Mouse (Mus musculus) neural tube, embryonic 13.5 days (tissue): ENCODE data around the gene Lhcgr. TPM values are rescaled to one million over a fixed set of nuclear protein-coding genes. Genes with fewer than 3 reads are reported as not detected.

Experiments
- ATAC-seq: fragments of 200-750 bp; cut with Nextera tagmentation; 2 replicates; pipeline ENCODE4 v1.8.0; 2017; ENCODE audit warnings: low read depth, mild to moderate bottlenecking, moderate TSS enrichment, moderate library complexity
- H3K27ac ChIP-seq: fragments of 300-500 bp; sonication (generic); replicated peaks from 2 replicates; pipeline ENCODE4 v1.5.1; 2015; ENCODE audit warnings: moderate library complexity, mild to moderate bottlenecking, inconsistent platforms
- H3K27me3 ChIP-seq: fragments of 300-500 bp; sonication (generic); 2 replicates; pipeline ENCODE4 v1.6.1; 2015; ENCODE audit warnings: mild to moderate bottlenecking, inconsistent platforms
- H3K36me3 ChIP-seq: fragments of 300-500 bp; sonication (generic); 2 replicates; pipeline ENCODE4 v1.6.1; 2015; ENCODE audit warnings: mild to moderate bottlenecking, inconsistent platforms
- H3K4me1 ChIP-seq: fragments of 300-500 bp; sonication (generic); replicated peaks from 2 replicates; pipeline ENCODE4 v1.6.1; 2015; ENCODE audit warnings: inconsistent platforms
- H3K4me2 ChIP-seq: fragments of 300-500 bp; sonication (generic); 2 replicates; pipeline ENCODE4 v1.6.1; 2015; ENCODE audit warnings: inconsistent platforms, mild to moderate bottlenecking, moderate library complexity
- H3K4me3 ChIP-seq: fragments of 300-500 bp; sonication (generic); 2 replicates; pipeline ENCODE4 v1.5.1; 2015; ENCODE audit warnings: mild to moderate bottlenecking, inconsistent platforms
- H3K9ac ChIP-seq: fragments of 300-500 bp; sonication (generic); 2 replicates; pipeline ENCODE4 v1.6.1; 2015; ENCODE audit warnings: moderate library complexity, mild to moderate bottlenecking, inconsistent platforms
- H3K9me3 ChIP-seq: fragments of 300-500 bp; sonication (generic); 2 replicates; pipeline ENCODE4 v1.6.1; 2016; ENCODE audit warnings: inconsistent platforms
- WGBS: fragments of 180-500 bp; shearing (Covaris S2); methylation state at CpG from one replicate; pipeline ENCODE4 v1.1.7; 2015; 5-methylcytosine and 5-hydroxymethylcytosine counted together
- polyA plus RNA-seq: library from polyadenylated mRNA; unstranded; fragments of >200 nt; fragmentation: Nextera tagmentation; extraction: Ambion mirVana; gene quantifications from 2 replicates; pipeline ENCODE4 v1.2.1, GENCODE M21; 2015

The Lhcgr gene
- polyA plus RNA-seq, 1 experiment from 2014 or later: 1.5 TPM

DNA sequence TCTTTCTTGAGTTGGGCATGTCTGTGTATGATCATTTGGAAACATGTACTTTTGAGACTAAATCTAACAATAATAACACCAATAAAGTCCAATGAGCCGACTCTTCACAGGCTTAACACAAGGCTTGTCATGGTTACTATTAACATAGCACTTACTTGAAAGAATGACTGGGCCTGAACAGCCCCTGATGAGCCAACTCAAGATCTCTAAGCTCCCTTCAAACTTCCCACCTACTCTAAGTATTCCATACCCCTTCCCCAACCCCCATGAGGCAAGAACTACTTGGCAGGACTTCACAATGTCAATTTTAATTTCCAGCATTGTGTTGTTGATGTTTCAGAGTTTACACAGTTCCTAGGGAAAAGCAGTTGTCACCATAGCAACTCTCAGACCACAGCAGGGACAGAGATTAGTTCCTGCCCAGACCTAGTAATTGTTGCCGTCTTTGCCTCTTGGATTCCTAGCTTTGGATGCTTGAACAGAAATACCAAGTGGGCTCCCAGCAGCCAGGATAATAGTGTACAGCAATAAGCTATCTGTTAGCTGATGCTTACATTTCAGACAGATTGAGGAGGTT is 22.4 kb downstream of the Lhcgr start:
- Histone ChIP-seq H3K27ac (peak overlapping the region; percentile 23; the same call in 1 of the 2 replicates), H3K9me3 (no peaks in the 10 kb centered on the region), H3K4me2 (no peak overlapping the region), H3K9ac (no peak overlapping the region; the same call in 1 of the 2 replicates), H3K4me3 (no peak overlapping the region), H3K4me1 (peaks cover 19% of the 10 kb centered on the region), H3K27me3 (no peaks in the 10 kb centered on the region), H3K36me3 (no peaks in the 10 kb centered on the region)
- 49% methylated on average over 2 of the region's 2 CpGs for WGBS
- ATAC-seq: no peak

- Histone ChIP-seq H3K4me1 (peaks cover 23% of the 10 kb centered on the region), H3K9ac (no peak overlapping the region), H3K9me3 (no peaks in the 10 kb centered on the region), H3K27me3 (no peaks in the 10 kb centered on the region), H3K4me2 (no peak overlapping the region), H3K36me3 (no peaks in the 10 kb centered on the region), H3K27ac (no peak overlapping the region), H3K4me3 (no peak overlapping the region)
- 89% methylated on average over 6 of the region's 6 CpGs for WGBS
- no peak for ATAC-seq
These were observed 24.9 kb downstream of the Lhcgr start for GRCm38 (mm10) chr17:88766857-88767256.

DNA sequence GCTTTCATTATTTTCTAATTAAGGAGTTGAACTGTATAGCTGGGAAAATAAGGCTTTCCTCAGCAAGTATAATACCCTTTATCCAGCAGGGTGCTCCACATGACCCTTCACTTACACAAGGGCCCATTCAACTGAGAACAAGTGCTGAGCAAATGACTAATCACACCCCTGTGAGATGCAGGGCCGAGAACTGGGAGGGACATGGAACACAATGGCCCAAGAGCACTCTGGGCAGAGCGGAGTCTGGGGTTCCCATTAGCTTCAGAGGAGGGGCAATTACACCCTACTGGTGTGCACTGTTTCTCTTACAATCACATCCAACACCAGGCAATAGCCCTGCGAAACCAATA is 27.7 kb downstream of the Lhcgr start:
- H3K9ac ChIP-seq: no peak overlapping the region
- ATAC-seq: peak; percentile 80
- no peaks in the 10 kb centered on the region for H3K36me3 ChIP-seq
- no peaks in the 10 kb centered on the region for H3K27me3 ChIP-seq
- H3K4me1 ChIP-seq: peaks cover 19% of the 10 kb centered on the region
- H3K27ac ChIP-seq: peak overlapping the region; percentile 39; the same call in 1 of the 2 replicates
- no peak overlapping the region for H3K4me3 ChIP-seq
- no peak overlapping the region for H3K4me2 ChIP-seq
- WGBS: 18% methylated on average over 3 of the region's 3 CpGs
- H3K9me3 ChIP-seq: no peaks in the 10 kb centered on the region

- H3K36me3 ChIP-seq: no peaks in the 10 kb centered on the region
These were observed 28.2 kb downstream of the Lhcgr start for GRCm38 (mm10) chr17:88763396-88764135.

DNA sequence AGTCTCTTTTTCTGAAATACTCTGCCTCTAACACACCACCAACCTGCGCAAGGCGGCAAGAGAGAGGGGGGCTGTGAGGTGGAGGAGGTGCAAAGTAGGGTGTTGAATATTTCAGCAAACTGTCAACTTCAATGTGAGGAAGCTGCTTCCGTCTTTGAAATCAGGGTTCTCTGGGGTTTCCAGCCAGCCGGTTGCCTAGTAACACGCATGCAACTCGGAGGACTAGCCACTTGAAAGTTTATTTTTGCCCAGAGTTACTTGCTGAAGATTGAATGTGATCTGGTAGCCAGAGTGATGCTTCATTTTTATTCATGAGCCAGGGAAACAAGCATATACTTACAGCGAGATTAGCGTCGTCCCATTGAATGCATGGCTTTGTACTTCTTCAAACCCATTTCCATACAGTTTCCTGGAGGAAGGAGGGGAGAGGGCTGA is 33.8 kb downstream of the Lhcgr start:
- H3K36me3 ChIP-seq: no peaks in the 10 kb centered on the region
- no peak overlapping the region for H3K9ac ChIP-seq
- H3K4me3 ChIP-seq: no peak overlapping the region
- peak; percentile 19; the same call in 1 of the 2 replicates for ATAC-seq
- 0 out of 2 replicates have a peak overlapping the region, but pooled peaks have one; percentile 52 for H3K27ac ChIP-seq
- no peaks in the 10 kb centered on the region for H3K27me3 ChIP-seq
- 10% methylated on average over 9 of the region's 9 CpGs for WGBS
- 0 out of 2 replicates have a peak overlapping the region, but pooled peaks have one; percentile 7 for H3K4me2 ChIP-seq
- peaks cover 56% of the 10 kb centered on the region for H3K4me1 ChIP-seq
- no peaks in the 10 kb centered on the region for H3K9me3 ChIP-seq

More at GRCm38 (mm10) chr17:88763396-88764135, 28.2 kb downstream of the Lhcgr start:
- Histone ChIP-seq H3K9me3 (no peaks in the 10 kb centered on the region), H3K4me1 (peaks cover 22% of the 10 kb centered on the region), H3K4me3 (no peak overlapping the region), H3K4me2 (no peak overlapping the region), H3K27ac (0 out of 2 replicates have a peak overlapping the region, but pooled peaks have one; percentile 14), H3K27me3 (no peaks in the 10 kb centered on the region), H3K9ac (no peak overlapping the region)
- ATAC-seq: peak; percentile 47; the same call in 1 of the 2 replicates
- 14% methylated on average over 5 of the region's 5 CpGs for WGBS

- H3K27ac ChIP-seq: no peak overlapping the region
- no peak overlapping the region for H3K4me3 ChIP-seq
- H3K4me1 ChIP-seq: peaks cover 63% of the 10 kb centered on the region
- H3K36me3 ChIP-seq: no peaks in the 10 kb centered on the region
- 77% methylated on average over 6 of the region's 6 CpGs for WGBS
- H3K9me3 ChIP-seq: no peaks in the 10 kb centered on the region
- H3K4me2 ChIP-seq: no peak overlapping the region
- no peaks in the 10 kb centered on the region for H3K27me3 ChIP-seq
- no peak overlapping the region for H3K9ac ChIP-seq
- no peak for ATAC-seq
These were observed 36.0 kb downstream of the Lhcgr start for GRCm38 (mm10) chr17:88755776-88756175.

- Histone ChIP-seq H3K9me3 (no peaks in the 10 kb centered on the region), H3K9ac (no peak overlapping the region), H3K36me3 (no peaks in the 10 kb centered on the region), H3K4me2 (peak overlapping the region; percentile 45), H3K27ac (peak overlapping the region; percentile 70), H3K4me3 (peak overlapping the region; percentile 5; the same call in 1 of the 2 replicates), H3K4me1 (peaks cover 69% of the 10 kb centered on the region), H3K27me3 (no peaks in the 10 kb centered on the region)
- ATAC-seq: peak; percentile 20; the same call in 1 of the 2 replicates
- 29% methylated on average over 12 of the region's 12 CpGs for WGBS
These were observed 38.3 kb downstream of the Lhcgr start for GRCm38 (mm10) chr17:88753472-88753857.

GRCm38 (mm10) chr17:88752827-88753471 is 38.8 kb downstream of the Lhcgr start:
- Histone ChIP-seq H3K9me3 (no peaks in the 10 kb centered on the region), H3K4me2 (peak overlapping the region; percentile 45), H3K36me3 (no peaks in the 10 kb centered on the region), H3K4me1 (peaks cover 64% of the 10 kb centered on the region), H3K27ac (peak overlapping the region; percentile 70), H3K4me3 (peak overlapping the region; percentile 5; the same call in 1 of the 2 replicates), H3K27me3 (no peaks in the 10 kb centered on the region), H3K9ac (no peak overlapping the region)
- WGBS: 5% methylated on average over 17 of the region's 17 CpGs
- peak; percentile 73 for ATAC-seq

- no peak overlapping the region for H3K4me3 ChIP-seq
- no peaks in the 10 kb centered on the region for H3K27me3 ChIP-seq
- H3K9ac ChIP-seq: no peak overlapping the region
- no peak overlapping the region for H3K27ac ChIP-seq
- peaks cover 40% of the 10 kb centered on the region for H3K4me1 ChIP-seq
- ATAC-seq: no peak
- no peaks in the 10 kb centered on the region for H3K9me3 ChIP-seq
- H3K4me2 ChIP-seq: no peak overlapping the region
- no peaks in the 10 kb centered on the region for H3K36me3 ChIP-seq
- WGBS: 69% methylated on average over 8 of the region's 8 CpGs
These were observed 42.1 kb downstream of the Lhcgr start for GRCm38 (mm10) chr17:88749646-88750045.

DNA sequence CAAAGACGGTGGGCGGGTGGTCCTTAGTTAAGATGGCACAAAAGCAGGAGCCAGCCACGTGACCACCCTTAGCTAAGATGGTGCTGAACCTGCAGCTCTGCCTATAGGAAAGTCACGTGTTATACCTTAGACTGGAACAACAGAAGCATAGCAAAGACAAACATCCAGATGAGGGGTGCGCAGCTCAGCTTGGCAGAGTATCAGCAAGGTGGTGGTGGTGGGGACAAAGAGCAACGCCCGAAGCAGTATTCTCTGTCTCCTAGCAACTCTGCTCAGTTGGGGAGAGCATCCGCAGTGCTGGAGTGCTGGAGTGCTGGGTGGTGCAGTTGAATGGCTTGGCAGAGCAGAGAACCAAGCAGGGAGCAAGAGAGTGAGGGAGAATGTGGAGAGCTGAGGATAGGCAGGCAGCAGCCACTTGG is 85.5 kb downstream of the Lhcgr start:
- Histone ChIP-seq H3K4me3 (no peak overlapping the region), H3K36me3 (no peaks in the 10 kb centered on the region), H3K4me2 (no peak overlapping the region), H3K27me3 (no peaks in the 10 kb centered on the region), H3K27ac (no peak overlapping the region), H3K9ac (no peak overlapping the region), H3K9me3 (no peaks in the 10 kb centered on the region), H3K4me1 (peaks cover 9% of the 10 kb centered on the region)
- 22% methylated on average over 8 of the region's 8 CpGs for WGBS
- ATAC-seq: peak; percentile 75

DNA sequence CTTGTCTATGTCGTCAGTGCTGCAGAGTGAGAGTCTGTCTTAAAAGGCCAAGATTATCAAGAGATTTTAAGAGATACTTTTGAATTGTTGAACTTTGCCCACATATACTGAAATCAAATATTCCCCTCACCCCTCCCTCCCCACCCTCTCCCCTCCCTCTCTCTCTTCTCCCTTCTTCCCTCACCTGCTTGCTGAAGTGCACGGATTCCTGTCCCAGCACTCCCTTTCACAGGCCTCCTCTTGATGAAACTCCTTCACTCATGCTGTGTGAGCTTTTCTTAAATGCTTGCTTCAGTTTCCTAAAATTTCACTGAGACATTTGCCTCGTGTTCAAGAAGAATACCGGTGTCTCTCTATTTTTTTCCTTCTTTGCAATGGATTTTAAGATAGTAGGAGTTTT is 88.7 kb downstream of the Lhcgr start:
- H3K27ac ChIP-seq: no peak overlapping the region
- H3K9ac ChIP-seq: no peak overlapping the region
- no peaks in the 10 kb centered on the region for H3K27me3 ChIP-seq
- peaks cover 3% of the 10 kb centered on the region; the same call in 1 of the 2 replicates for H3K9me3 ChIP-seq
- no peak overlapping the region for H3K4me2 ChIP-seq
- no peak overlapping the region for H3K4me3 ChIP-seq
- 42% methylated on average over 4 of the region's 4 CpGs for WGBS
- no peaks in the 10 kb centered on the region for H3K36me3 ChIP-seq
- H3K4me1 ChIP-seq: peaks cover 9% of the 10 kb centered on the region
- no peak for ATAC-seq

GRCm38 (mm10) chr17:88702345-88702744 is 89.4 kb downstream of the Lhcgr start:
- no peak overlapping the region for H3K27ac ChIP-seq
- H3K4me1 ChIP-seq: peaks cover 9% of the 10 kb centered on the region
- no peak for ATAC-seq
- no peak overlapping the region for H3K9ac ChIP-seq
- 31% methylated on average over 6 of the region's 6 CpGs for WGBS
- no peaks in the 10 kb centered on the region for H3K36me3 ChIP-seq
- H3K4me2 ChIP-seq: no peak overlapping the region
- no peaks in the 10 kb centered on the region for H3K27me3 ChIP-seq
- peaks cover 3% of the 10 kb centered on the region; the same call in 1 of the 2 replicates for H3K9me3 ChIP-seq
- H3K4me3 ChIP-seq: no peak overlapping the region
